8 mouse cellular contexts compared by ENCODE assay signal in the genomic region with DNA sequence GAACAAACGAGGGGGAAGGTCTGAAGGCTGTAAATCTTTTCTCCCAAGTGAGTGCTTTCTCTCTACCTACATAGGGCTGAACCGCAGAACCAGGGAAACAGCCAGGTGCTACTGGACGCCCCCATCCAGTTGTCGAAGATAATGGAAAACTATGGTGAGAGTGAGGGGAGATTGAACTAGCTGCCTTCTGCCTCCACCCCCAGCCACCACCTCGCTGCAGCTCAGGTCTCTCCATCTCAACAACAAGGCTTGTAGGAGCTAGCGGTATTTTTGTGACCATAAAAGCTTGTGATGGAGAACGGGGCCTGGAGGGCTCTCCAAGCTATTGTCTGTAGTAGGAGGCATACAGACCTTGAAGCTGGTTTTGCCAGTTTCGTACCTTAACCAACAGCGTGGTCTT. TPM values are rescaled to one million over a fixed set of nuclear protein-coding genes. Genes with fewer than 3 reads are reported as not detected.
A peak's percentile ranks its signal among the peaks of the same experiment; 100 is the strongest.
DNase-seq lines count a peak whose midpoint lies in the region; ATAC-seq and TF ChIP-seq lines count a peak whose summit lies in the region.

No protein-coding gene starts in this region.

- ATAC-seq in heart, embryonic 13.5 days (ENCODE audit: extremely low read depth, insufficient number of reproducible peaks, low FRiP score, low TSS enrichment) = no peak
- no peak for ATAC-seq in G1E (ENCODE audit: extremely low read depth, insufficient number of reproducible peaks, low FRiP score, poor library complexity, severe bottlenecking)
- no peak for ATAC-seq in heart, postnatal 0 days (ENCODE audit: insufficient read depth, low read depth)

- peaks cover 63% of the 10 kb centered on the region for H3K36me3 ChIP-seq in heart, embryonic 13.5 days
- peaks cover 69% of the 10 kb centered on the region for H3K36me3 ChIP-seq in G1E (replicated peaks)
- peaks cover 54% of the 10 kb centered on the region for H3K36me3 ChIP-seq in heart, postnatal 0 days (replicated peaks; ENCODE audit: control insufficient read depth, insufficient read depth, low read length)
- peaks cover 49% of the 10 kb centered on the region for H3K36me3 ChIP-seq in macrophage (ENCODE audit: inconsistent target)

- TF ChIP-seq CTCF in G1E (IDR thresholded peaks at IDR 0.05; ENCODE audit: low read depth, low read length) = no peak
- no peak for TF ChIP-seq CTCF in heart, postnatal 0 days (IDR thresholded peaks at IDR 0.05; ENCODE audit: low read depth)

- DNase-seq in heart, adult 18-20 months = no peak
- DNase-seq in G1E (ENCODE audit: low spot score) = no peak
- DNase-seq in heart, postnatal 0 days (ENCODE audit: low spot score) = no peak
- no peak for DNase-seq in frontal cortex, postnatal 14 days (ENCODE audit: low spot score in 2 of 2)
- no peak for DNase-seq in right cerebral cortex, postnatal 4 days
- DNase-seq in adrenal gland, adult (ENCODE audit: inconsistent age in 2 of 2, low spot score in 1 of 2) = no peak

- peaks cover 22% of the 10 kb centered on the region for H3K4me1 ChIP-seq in heart, embryonic 13.5 days
- peaks cover 53% of the 10 kb centered on the region for H3K4me1 ChIP-seq in G1E (ENCODE audit: insufficient read depth, low read depth, low read length)
- peaks cover 13% of the 10 kb centered on the region for H3K4me1 ChIP-seq in heart, postnatal 0 days (ENCODE audit: control insufficient read depth, insufficient read depth)

- H3K79me2 ChIP-seq in macrophage (ENCODE audit: inconsistent target) = peaks cover 25% of the 10 kb centered on the region

- H3K4me3 ChIP-seq in heart, embryonic 13.5 days = peak overlapping the region; percentile 92
- H3K4me3 ChIP-seq in G1E (ENCODE audit: low read depth, low read length) (peak overlapping the region; percentile 82), macrophage (ENCODE audit: inconsistent target) (peak overlapping the region; percentile 99)
- H3K4me3 ChIP-seq in heart, postnatal 0 days (ENCODE audit: low read depth, low read length) = peak overlapping the region; percentile 73

- H3K27me3 ChIP-seq in heart, embryonic 13.5 days (replicated peaks) = no peaks in the 10 kb centered on the region
- no peaks in the 10 kb centered on the region for H3K27me3 ChIP-seq in G1E (ENCODE audit: insufficient read depth, low read length)
- H3K27me3 ChIP-seq in heart, postnatal 0 days (ENCODE audit: control insufficient read depth, insufficient read depth, low read length) = no peaks in the 10 kb centered on the region

- WGBS in heart, embryonic 13.5 days = 49% methylated on average over 9 of the region's 9 CpGs
- WGBS in heart, postnatal 0 days = 40% methylated on average over 9 of the region's 9 CpGs
- 50% methylated on average over 9 of the region's 9 CpGs for WGBS in macrophage (ENCODE audit: missing documents)

- H3K9me3 ChIP-seq in heart, embryonic 13.5 days = no peaks in the 10 kb centered on the region
- no peaks in the 10 kb centered on the region for H3K9me3 ChIP-seq in G1E (replicated peaks)
- no peaks in the 10 kb centered on the region for H3K9me3 ChIP-seq in heart, postnatal 0 days (replicated peaks; ENCODE audit: control insufficient read depth, low read length)

- peak overlapping the region; percentile 94 for H3K9ac ChIP-seq in heart, embryonic 13.5 days
- H3K9ac ChIP-seq in heart, postnatal 0 days (replicated peaks; ENCODE audit: low read depth, low read length) = peak overlapping the region; percentile 68

- no peak for TF ChIP-seq EP300 in heart, postnatal 0 days (IDR thresholded peaks at IDR 0.05; ENCODE audit: low read depth)

- H3K4me2 ChIP-seq in heart, embryonic 13.5 days = peak overlapping the region; percentile 85
- H3K4me2 ChIP-seq in heart, postnatal 0 days (ENCODE audit: low read depth, low read length) = peak overlapping the region; percentile 72

- no peak overlapping the region for H3K27ac ChIP-seq in heart, embryonic 13.5 days (replicated peaks)
- no peak overlapping the region for H3K27ac ChIP-seq in heart, postnatal 0 days (ENCODE audit: low read depth)
- peak overlapping the region; percentile 74; the same call in 1 of the 2 replicates for H3K27ac ChIP-seq in macrophage

RNA-seq across cellular contexts. Expression of gene Abcf3, which starts 0.8 kb away (rescaled TPM):
- 42.5 and 44.0 TPM in 2 replicates for polyA plus RNA-seq in heart, embryonic 13.5 days (2015; fragmentation: Nextera tagmentation; extraction: Ambion mirVana)
- total RNA-seq in heart, adult 18-20 months (2021) = 10 to 100 TPM; 61.7 to 70.2 TPM
- total RNA-seq in G1E (2014; fragmentation: Nextera tagmentation) (34.6 and 35.1 TPM in 2 replicates), G1E (2017) (66.1 and 70.1 TPM in 2 replicates)
- polyA plus RNA-seq in G1E (2012) (21.1 and 22.1 TPM in 2 replicates), macrophage (2018) (27.6 to 31.0 TPM (median 28.9 TPM) in 3 replicates)
- 47.1 and 76.5 TPM in 2 replicates for total RNA-seq in heart, postnatal 0 days (2014; rRNA removed; ENCODE audit: low replicate concordance)
- polyA plus RNA-seq in heart, postnatal 0 days (2015; fragmentation: Nextera tagmentation; extraction: Ambion mirVana) = 42.2 and 44.3 TPM in 2 replicates
- total RNA-seq in macrophage (2018; cell fraction: chromatin; rRNA removed) = 100 to 1,000 TPM in 16 of 26 experiments, 10 to 100 TPM in 10; 50.4 to 230 (median 109) TPM
- total RNA-seq in macrophage (2018; cell fraction: cytosol; rRNA removed) = 10 to 100 TPM; 21.7 to 36.4 (median 30.4) TPM
- total RNA-seq in macrophage (2018; cell fraction: nucleus; rRNA removed) = 10 to 100 TPM; 26.2 to 97.7 (median 43.0) TPM

RNA-seq across cellular contexts. Expression of gene Ap2m1, which starts 13.9 kb away (rescaled TPM):
- 434 and 465 TPM in 2 replicates for polyA plus RNA-seq in heart, embryonic 13.5 days (2015; fragmentation: Nextera tagmentation; extraction: Ambion mirVana)
- 100 to 1,000 TPM; 184 to 195 TPM for total RNA-seq in heart, adult 18-20 months (2021)
- 302 and 342 TPM in 2 replicates for total RNA-seq in G1E (2014; fragmentation: Nextera tagmentation)
- 173 and 186 TPM in 2 replicates for total RNA-seq in G1E (2017)
- 67.5 and 73.4 TPM in 2 replicates for polyA plus RNA-seq in G1E (2012)
- 327 and 429 TPM in 2 replicates for total RNA-seq in heart, postnatal 0 days (2014; rRNA removed; ENCODE audit: low replicate concordance)
- 363 and 375 TPM in 2 replicates for polyA plus RNA-seq in heart, postnatal 0 days (2015; fragmentation: Nextera tagmentation; extraction: Ambion mirVana)
- total RNA-seq in macrophage (2018; cell fraction: chromatin; rRNA removed) = 100 to 1,000 TPM; 127 to 545 (median 357) TPM
- 100 to 1,000 TPM; 501 to 774 (median 571) TPM for total RNA-seq in macrophage (2018; cell fraction: cytosol; rRNA removed)
- total RNA-seq in macrophage (2018; cell fraction: nucleus; rRNA removed) = 100 to 1,000 TPM; 149 to 410 (median 261) TPM
- polyA plus RNA-seq in macrophage (2018) = 675 to 1,015 TPM (median 722 TPM) in 3 replicates

RNA-seq across cellular contexts. Expression of gene Dvl3, which starts 32.4 kb away (rescaled TPM):
- polyA plus RNA-seq in heart, embryonic 13.5 days (2015; fragmentation: Nextera tagmentation; extraction: Ambion mirVana) = 19.7 and 20.5 TPM in 2 replicates
- total RNA-seq in heart, adult 18-20 months (2021) = 10 to 100 TPM; 47.2 to 48.0 TPM
- 51.8 and 57.2 TPM in 2 replicates for total RNA-seq in G1E (2014; fragmentation: Nextera tagmentation)
- total RNA-seq in G1E (2017) = 2.8 and 3.0 TPM in 2 replicates
- polyA plus RNA-seq in G1E (2012) = 26.9 and 28.2 TPM in 2 replicates
- 30.1 and 36.9 TPM in 2 replicates for total RNA-seq in heart, postnatal 0 days (2014; rRNA removed; ENCODE audit: low replicate concordance)
- polyA plus RNA-seq in heart, postnatal 0 days (2015; fragmentation: Nextera tagmentation; extraction: Ambion mirVana) = 10.0 and 11.4 TPM in 2 replicates
- total RNA-seq in macrophage (2018; cell fraction: chromatin; rRNA removed) = 10 to 100 TPM; 16.5 to 63.8 (median 41.6) TPM
- total RNA-seq in macrophage (2018; cell fraction: cytosol; rRNA removed) = 10 to 100 TPM; 10.8 to 20.5 (median 14.9) TPM
- total RNA-seq in macrophage (2018; cell fraction: nucleus; rRNA removed) = 10 to 100 TPM; 13.3 to 48.8 (median 26.7) TPM
- polyA plus RNA-seq in macrophage (2018) = 10.4 to 15.3 TPM (median 12.1 TPM) in 3 replicates

RNA-seq across cellular contexts. Expression of gene Vwa5b2, which starts 40.1 kb away (rescaled TPM):
- polyA plus RNA-seq in heart, embryonic 13.5 days (2015; fragmentation: Nextera tagmentation; extraction: Ambion mirVana) = 0.19 and 0.25 TPM in 2 replicates
- total RNA-seq in heart, adult 18-20 months (2021) = under 1 TPM in 1 of 2 experiments, not detected in 1; 0.18 TPM
- total RNA-seq in G1E (2014; fragmentation: Nextera tagmentation) (not detected in 2 replicates), G1E (2017) (0.29 TPM in 1 of 2 replicates, not detected in the other)
- polyA plus RNA-seq in G1E (2012) (0.02 and 0.07 TPM in 2 replicates), macrophage (2018) (not detected in 3 replicates)
- 0.46 TPM in 1 of 2 replicates, not detected in the other for total RNA-seq in heart, postnatal 0 days (2014; rRNA removed; ENCODE audit: low replicate concordance)
- polyA plus RNA-seq in heart, postnatal 0 days (2015; fragmentation: Nextera tagmentation; extraction: Ambion mirVana) = 0.04 TPM in 1 of 2 replicates, not detected in the other
- total RNA-seq in macrophage (2018; cell fraction: chromatin; rRNA removed) = not detected
- total RNA-seq in macrophage (2018; cell fraction: cytosol; rRNA removed) = not detected
- not detected for total RNA-seq in macrophage (2018; cell fraction: nucleus; rRNA removed)

RNA-seq across cellular contexts. Expression of gene Eif2b5, which starts 50.5 kb away (rescaled TPM):
- 78.8 and 81.5 TPM in 2 replicates for polyA plus RNA-seq in heart, embryonic 13.5 days (2015; fragmentation: Nextera tagmentation; extraction: Ambion mirVana)
- total RNA-seq in heart, adult 18-20 months (2021) = 10 to 100 TPM; 55.1 to 60.2 TPM
- total RNA-seq in G1E (2014; fragmentation: Nextera tagmentation) (40.5 and 43.6 TPM in 2 replicates), G1E (2017) (105 and 107 TPM in 2 replicates)
- polyA plus RNA-seq in G1E (2012) (24.8 and 25.5 TPM in 2 replicates), macrophage (2018) (25.2 to 45.4 TPM (median 30.4 TPM) in 3 replicates)
- 67.6 and 86.3 TPM in 2 replicates for total RNA-seq in heart, postnatal 0 days (2014; rRNA removed; ENCODE audit: low replicate concordance)
- polyA plus RNA-seq in heart, postnatal 0 days (2015; fragmentation: Nextera tagmentation; extraction: Ambion mirVana) = 60.0 and 60.2 TPM in 2 replicates
- total RNA-seq in macrophage (2018; cell fraction: chromatin; rRNA removed) = 10 to 100 TPM in 23 of 26 experiments, 1 to 10 TPM in 3; 5.4 to 28.2 (median 18.6) TPM
- total RNA-seq in macrophage (2018; cell fraction: cytosol; rRNA removed) = 10 to 100 TPM; 24.2 to 36.0 (median 31.1) TPM
- total RNA-seq in macrophage (2018; cell fraction: nucleus; rRNA removed) = 10 to 100 TPM in 25 of 26 experiments, 1 to 10 TPM in 1; 8.7 to 27.0 (median 15.2) TPM
